Mouse (Mus musculus) kidney, embryonic 15.5 days (tissue): Measurements from ENCODE around the gene Exoc6. TPM values are rescaled to one million over a fixed set of nuclear protein-coding genes. Genes with fewer than 3 reads are reported as not detected.
A peak's percentile ranks its signal among the peaks of the same experiment; 100 is the strongest.

Experiments used
- ATAC-seq: fragments of 200-750 bp; cut with Nextera tagmentation; replicated peaks from 2 replicates; pipeline ENCODE4 v1.8.0; 2017; ENCODE audit warnings: moderate TSS enrichment; ENCODE audit not compliant: low FRiP score
- H3K27ac ChIP-seq: fragments of 300-500 bp; sonication (generic); 2 replicates; pipeline ENCODE4 v1.5.1; 2015; ENCODE audit warnings: mild to moderate bottlenecking, inconsistent platforms
- H3K27me3 ChIP-seq: fragments of 300-500 bp; sonication (generic); 2 replicates; pipeline ENCODE4 v1.6.1; 2015; ENCODE audit warnings: inconsistent platforms
- H3K36me3 ChIP-seq: fragments of 300-500 bp; sonication (generic); 2 replicates; pipeline ENCODE4 v1.6.1; 2015; ENCODE audit warnings: inconsistent platforms
- H3K4me1 ChIP-seq: fragments of 300-500 bp; sonication (generic); 2 replicates; pipeline ENCODE4 v1.6.1; 2015; ENCODE audit warnings: inconsistent platforms
- H3K4me2 ChIP-seq: fragments of 300-500 bp; sonication (generic); 2 replicates; pipeline ENCODE4 v1.6.1; 2015; ENCODE audit warnings: moderate library complexity, mild to moderate bottlenecking, inconsistent platforms
- H3K4me3 ChIP-seq: fragments of 300-500 bp; sonication (generic); replicated peaks from 2 replicates; pipeline ENCODE4 v1.5.1; 2015; ENCODE audit warnings: mild to moderate bottlenecking, inconsistent platforms
- H3K9ac ChIP-seq: fragments of 300-500 bp; sonication (generic); 2 replicates; pipeline ENCODE4 v1.6.1; 2015; ENCODE audit warnings: mild to moderate bottlenecking, inconsistent platforms
- H3K9me3 ChIP-seq: fragments of 300-500 bp; sonication (generic); replicated peaks from 2 replicates; pipeline ENCODE4 v1.6.1; 2016; ENCODE audit warnings: inconsistent platforms
- WGBS: fragments of 180-500 bp; shearing (Covaris S2); methylation state at CpG from one replicate; pipeline ENCODE4 v1.1.7; 2015; ENCODE audit warnings: mixed read lengths; 5-methylcytosine and 5-hydroxymethylcytosine counted together
- polyA plus RNA-seq: library from polyadenylated mRNA; unstranded; fragments of >200 nt; fragmentation: Nextera tagmentation; extraction: Ambion mirVana; gene quantifications from 2 replicates; pipeline ENCODE4 v1.2.1, GENCODE M21; 2015

The Exoc6 gene
- polyA plus RNA-seq, 1 experiment from 2014 or later = 23.2 TPM

DNA sequence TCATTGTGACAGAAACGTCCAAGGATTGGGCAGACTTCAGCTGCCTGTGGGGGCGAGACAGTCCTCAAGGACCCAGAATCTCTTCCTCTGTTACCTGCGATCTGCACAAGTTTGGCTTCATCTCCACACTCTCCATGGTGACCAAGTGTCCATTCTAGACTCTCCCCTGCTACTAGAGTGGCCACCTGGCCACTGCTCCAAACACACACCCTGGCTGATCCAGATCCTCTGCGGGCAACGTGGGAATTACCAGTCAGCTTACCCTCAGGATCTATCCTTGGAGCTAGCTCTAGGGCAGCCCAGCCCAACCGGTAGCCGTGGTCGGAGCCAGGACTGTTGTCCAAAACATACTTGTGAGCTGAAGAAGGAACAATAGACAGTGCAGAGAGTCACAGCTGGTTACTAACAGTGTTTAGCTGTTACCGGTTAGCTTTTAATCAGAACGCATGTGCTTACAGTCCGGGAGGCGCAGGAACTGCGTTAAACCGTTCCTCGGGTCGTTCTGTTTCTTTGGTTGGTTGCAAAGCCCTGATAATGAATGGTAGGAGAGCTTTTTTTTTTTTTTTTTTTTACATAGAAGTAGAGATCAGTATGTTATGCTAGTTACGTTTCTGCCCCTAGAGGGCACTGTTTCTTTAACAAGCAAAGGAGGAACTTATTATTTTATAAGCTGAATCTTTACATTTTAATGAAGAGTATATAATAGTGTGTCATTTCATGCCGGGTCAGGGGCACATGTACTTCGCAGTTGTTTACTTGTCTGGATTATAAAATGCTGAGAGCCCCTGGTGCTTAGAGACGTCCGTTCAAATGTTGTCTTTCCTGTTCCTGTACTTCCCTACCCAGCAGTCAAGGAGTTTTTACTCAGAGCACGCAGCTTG lies 52.0 kb downstream of the Exoc6 start:
- Histone ChIP-seq H3K4me2 (peak overlapping the region; percentile 26), H3K27ac (no peak overlapping the region), H3K27me3 (no peaks in the 10 kb centered on the region), H3K36me3 (peaks cover 13% of the 10 kb centered on the region; the same call in 1 of the 2 replicates), H3K9me3 (no peaks in the 10 kb centered on the region), H3K4me3 (no peak overlapping the region), H3K9ac (no peak overlapping the region), H3K4me1 (no peaks in the 10 kb centered on the region)
- WGBS = 43% methylated on average over 22 of the region's 22 CpGs
- no peak for ATAC-seq

DNA sequence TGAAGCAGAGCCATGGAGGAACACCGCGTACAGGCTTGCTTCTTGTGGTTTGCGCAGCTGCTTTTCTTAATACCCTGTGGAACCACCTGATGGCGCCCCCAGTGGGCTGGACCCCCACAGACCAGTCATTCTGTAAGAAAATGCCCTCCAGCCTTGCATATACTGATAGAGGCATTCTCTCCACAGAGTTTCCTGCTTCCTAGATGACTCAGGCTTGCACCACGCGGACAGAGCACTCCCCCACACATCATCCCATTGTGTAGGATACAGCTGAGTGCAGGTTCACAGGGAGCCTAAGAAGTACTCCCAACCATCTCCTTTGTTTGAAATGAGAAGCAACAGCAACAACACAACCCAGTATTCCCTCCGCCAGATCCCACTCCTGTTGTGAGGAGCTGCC lies 59.8 kb downstream of the Exoc6 start:
- Histone ChIP-seq H3K4me2 (no peak overlapping the region), H3K4me1 (no peaks in the 10 kb centered on the region), H3K9me3 (no peaks in the 10 kb centered on the region), H3K27ac (no peak overlapping the region), H3K27me3 (no peaks in the 10 kb centered on the region), H3K9ac (no peak overlapping the region), H3K36me3 (peaks cover 4% of the 10 kb centered on the region; the same call in 1 of the 2 replicates), H3K4me3 (no peak overlapping the region)
- 77% methylated on average over 7 of the region's 7 CpGs for WGBS
- ATAC-seq = no peak

GRCm38 (mm10) chr19:37612893-37613292 lies 62.7 kb downstream of the Exoc6 start:
- no peak overlapping the region for H3K27ac ChIP-seq
- H3K27me3 ChIP-seq = no peaks in the 10 kb centered on the region
- H3K36me3 ChIP-seq = peaks cover 8% of the 10 kb centered on the region; the same call in 1 of the 2 replicates
- 75% methylated on average over 7 of the region's 7 CpGs for WGBS
- H3K9me3 ChIP-seq = no peaks in the 10 kb centered on the region
- no peak overlapping the region for H3K9ac ChIP-seq
- no peak for ATAC-seq
- no peaks in the 10 kb centered on the region for H3K4me1 ChIP-seq
- no peak overlapping the region for H3K4me2 ChIP-seq
- no peak overlapping the region for H3K4me3 ChIP-seq

- no peak overlapping the region for H3K27ac ChIP-seq
- whole genome bisulfite sequencing = 86% methylated on average over 4 of the region's 4 CpGs
- no peak overlapping the region for H3K9ac ChIP-seq
- H3K4me3 ChIP-seq = no peak overlapping the region
- H3K36me3 ChIP-seq = 0 out of 2 replicates have a peak, but pooled peaks cover 5% of the 10 kb centered on the region
- no peak for ATAC-seq
- no peak overlapping the region for H3K4me2 ChIP-seq
- no peaks in the 10 kb centered on the region for H3K9me3 ChIP-seq
- no peaks in the 10 kb centered on the region for H3K4me1 ChIP-seq
- H3K27me3 ChIP-seq = no peaks in the 10 kb centered on the region
Measured at GRCm38 (mm10) chr19:37615039-37615630, 64.9 kb downstream of the Exoc6 start.

- H3K4me2 ChIP-seq = no peak overlapping the region
- 39% methylated on average over 2 of the region's 2 CpGs for WGBS
- no peaks in the 10 kb centered on the region for H3K27me3 ChIP-seq
- H3K9me3 ChIP-seq = no peaks in the 10 kb centered on the region
- H3K4me3 ChIP-seq = no peak overlapping the region
- no peak for ATAC-seq
- no peaks in the 10 kb centered on the region for H3K4me1 ChIP-seq
- no peak overlapping the region for H3K27ac ChIP-seq
- H3K36me3 ChIP-seq = no peaks in the 10 kb centered on the region
- no peak overlapping the region for H3K9ac ChIP-seq
Measured at GRCm38 (mm10) chr19:37647994-37648393, 97.8 kb downstream of the Exoc6 start.

GRCm38 (mm10) chr19:37650526-37650925 lies 100.3 kb downstream of the Exoc6 start:
- Histone ChIP-seq H3K27ac (no peak overlapping the region), H3K27me3 (no peaks in the 10 kb centered on the region), H3K4me2 (no peak overlapping the region), H3K9ac (no peak overlapping the region), H3K4me1 (no peaks in the 10 kb centered on the region), H3K36me3 (no peaks in the 10 kb centered on the region), H3K4me3 (no peak overlapping the region), H3K9me3 (no peaks in the 10 kb centered on the region)
- 67% methylated on average over 2 of the region's 2 CpGs for WGBS
- ATAC-seq = no peak

DNA sequence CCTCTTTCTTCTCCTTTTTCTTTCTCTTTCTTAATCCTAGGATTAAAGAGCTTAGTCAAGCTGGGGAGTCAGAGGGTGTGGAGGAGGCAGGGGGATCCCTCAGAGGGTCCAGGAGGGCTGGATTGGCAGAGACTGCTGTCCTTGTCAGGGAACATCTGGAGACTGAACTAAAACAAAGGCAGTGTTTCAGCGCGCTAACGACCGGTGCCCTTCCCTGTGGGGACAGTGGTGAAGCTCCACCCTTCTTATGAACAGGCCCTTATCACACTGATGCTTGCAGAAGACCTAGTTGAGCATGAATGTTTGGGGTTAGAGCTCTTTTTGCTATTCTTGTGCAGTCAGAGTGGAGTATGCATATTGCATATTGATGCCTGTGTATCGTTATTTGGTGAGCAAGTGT lies 103.8 kb downstream of the Exoc6 start:
- Histone ChIP-seq H3K4me2 (no peak overlapping the region), H3K27ac (no peak overlapping the region), H3K4me1 (no peaks in the 10 kb centered on the region), H3K9ac (no peak overlapping the region), H3K36me3 (no peaks in the 10 kb centered on the region), H3K4me3 (no peak overlapping the region), H3K27me3 (no peaks in the 10 kb centered on the region), H3K9me3 (no peaks in the 10 kb centered on the region)
- no peak for ATAC-seq
- 66% methylated on average over 5 of the region's 5 CpGs for WGBS

DNA sequence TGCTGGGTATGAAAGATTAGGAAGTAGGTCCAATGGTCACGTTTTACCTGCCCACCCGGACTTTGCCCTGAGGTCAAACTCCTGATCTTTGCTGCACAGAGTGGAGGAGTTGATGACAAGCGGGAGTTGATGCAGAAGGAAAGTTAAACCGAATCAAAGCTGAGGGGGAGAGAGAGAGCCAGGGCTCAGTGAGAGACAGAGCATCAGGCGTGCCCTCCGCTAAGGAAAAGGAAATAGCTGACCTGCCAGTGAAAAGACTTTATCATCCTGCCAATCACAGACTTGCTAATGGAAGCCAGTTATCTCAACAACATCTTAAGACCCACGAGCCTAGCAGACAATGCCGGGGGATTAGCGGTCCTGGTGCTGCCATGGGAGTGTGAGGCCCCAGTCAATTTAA lies 106.2 kb downstream of the Exoc6 start:
- Histone ChIP-seq H3K4me1 (no peaks in the 10 kb centered on the region), H3K27ac (no peak overlapping the region), H3K9me3 (no peaks in the 10 kb centered on the region), H3K9ac (no peak overlapping the region), H3K4me2 (no peak overlapping the region), H3K27me3 (no peaks in the 10 kb centered on the region), H3K4me3 (no peak overlapping the region), H3K36me3 (no peaks in the 10 kb centered on the region)
- ATAC-seq = no peak
- 13% methylated on average over 9 of the region's 9 CpGs for WGBS

DNA sequence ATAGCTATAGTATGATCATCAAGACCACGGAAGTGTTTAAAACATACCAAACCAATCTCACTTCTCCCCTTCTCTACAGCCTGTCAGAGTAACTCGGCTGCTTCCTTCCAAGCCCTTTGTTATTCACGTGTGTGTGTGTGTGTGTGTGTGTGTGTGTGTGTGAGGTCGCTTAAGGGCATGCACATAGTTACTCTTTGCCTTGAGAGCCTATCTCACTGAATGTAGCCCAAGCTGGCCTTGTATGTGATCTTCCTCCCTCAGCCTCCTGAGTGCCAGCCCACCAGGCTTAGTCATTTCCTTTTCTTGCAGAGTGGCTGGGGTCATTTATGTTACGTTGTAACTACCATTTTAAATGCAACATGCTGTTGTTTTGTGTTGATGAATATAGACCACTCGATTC lies 115.0 kb downstream of the Exoc6 start:
- H3K4me1 ChIP-seq = no peaks in the 10 kb centered on the region
- no peaks in the 10 kb centered on the region for H3K9me3 ChIP-seq
- H3K4me3 ChIP-seq = no peak overlapping the region
- no peak overlapping the region for H3K27ac ChIP-seq
- no peaks in the 10 kb centered on the region for H3K36me3 ChIP-seq
- 79% methylated on average over 6 of the region's 6 CpGs for WGBS
- no peaks in the 10 kb centered on the region for H3K27me3 ChIP-seq
- no peak overlapping the region for H3K9ac ChIP-seq
- no peak for ATAC-seq
- H3K4me2 ChIP-seq = no peak overlapping the region

- Histone ChIP-seq H3K9ac (no peak overlapping the region), H3K36me3 (no peaks in the 10 kb centered on the region), H3K4me3 (no peak overlapping the region), H3K4me2 (no peak overlapping the region), H3K9me3 (no peaks in the 10 kb centered on the region), H3K27ac (no peak overlapping the region), H3K27me3 (no peaks in the 10 kb centered on the region), H3K4me1 (no peaks in the 10 kb centered on the region)
- 73% methylated on average over 13 of the region's 13 CpGs for WGBS
- ATAC-seq = no peak
Measured at GRCm38 (mm10) chr19:37667855-37668594, 117.8 kb downstream of the Exoc6 start.

DNA sequence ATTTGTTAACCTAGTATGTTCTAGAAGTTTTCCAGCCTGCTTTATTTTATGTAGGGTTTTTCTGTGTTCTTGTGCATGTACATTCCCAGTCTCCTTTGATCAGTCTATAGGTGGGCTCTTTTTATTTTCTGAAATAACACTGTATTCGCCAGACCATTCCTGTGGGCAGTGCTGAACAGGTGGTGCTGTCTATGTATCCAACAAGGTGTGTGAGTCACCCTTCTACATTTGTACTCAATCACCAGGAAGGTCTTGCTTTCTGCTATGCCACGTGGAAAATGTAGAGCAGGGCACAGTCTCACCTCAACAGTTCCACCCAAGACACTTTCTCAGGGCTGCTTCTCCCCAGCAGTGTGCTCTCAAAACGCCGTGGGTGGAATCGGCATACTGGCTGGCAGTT lies 118.4 kb downstream of the Exoc6 start:
- H3K9me3 ChIP-seq = no peaks in the 10 kb centered on the region
- no peak for ATAC-seq
- no peaks in the 10 kb centered on the region for H3K4me1 ChIP-seq
- H3K27ac ChIP-seq = no peak overlapping the region
- H3K27me3 ChIP-seq = no peaks in the 10 kb centered on the region
- no peak overlapping the region for H3K4me2 ChIP-seq
- no peak overlapping the region for H3K4me3 ChIP-seq
- no peak overlapping the region for H3K9ac ChIP-seq
- H3K36me3 ChIP-seq = no peaks in the 10 kb centered on the region
- 88% methylated on average over 5 of the region's 5 CpGs for WGBS

GRCm38 (mm10) chr19:37669486-37669885 lies 119.3 kb downstream of the Exoc6 start:
- no peak for ATAC-seq
- H3K4me2 ChIP-seq = no peak overlapping the region
- no peaks in the 10 kb centered on the region for H3K4me1 ChIP-seq
- 86% methylated on average over 5 of the region's 5 CpGs for WGBS
- no peaks in the 10 kb centered on the region for H3K36me3 ChIP-seq
- no peak overlapping the region for H3K27ac ChIP-seq
- no peak overlapping the region for H3K4me3 ChIP-seq
- H3K27me3 ChIP-seq = no peaks in the 10 kb centered on the region
- no peaks in the 10 kb centered on the region for H3K9me3 ChIP-seq
- no peak overlapping the region for H3K9ac ChIP-seq
